Mouse (Mus musculus) CD8-positive naive resting alpha-beta T cell, adult 57 days (primary cell): ENCODE measurements around the gene Fibcd1. TPM values are rescaled to one million over a fixed set of nuclear protein-coding genes. Genes with fewer than 3 reads are reported as not detected.

Experiments used
- total RNA-seq: library from RNA; stranded (reverse); gene quantifications from one replicate; pipeline ENCODE4 v1.2.4, GENCODE M21; 2023

Gene Fibcd1
- 0.09 TPM for total RNA-seq

DNA sequence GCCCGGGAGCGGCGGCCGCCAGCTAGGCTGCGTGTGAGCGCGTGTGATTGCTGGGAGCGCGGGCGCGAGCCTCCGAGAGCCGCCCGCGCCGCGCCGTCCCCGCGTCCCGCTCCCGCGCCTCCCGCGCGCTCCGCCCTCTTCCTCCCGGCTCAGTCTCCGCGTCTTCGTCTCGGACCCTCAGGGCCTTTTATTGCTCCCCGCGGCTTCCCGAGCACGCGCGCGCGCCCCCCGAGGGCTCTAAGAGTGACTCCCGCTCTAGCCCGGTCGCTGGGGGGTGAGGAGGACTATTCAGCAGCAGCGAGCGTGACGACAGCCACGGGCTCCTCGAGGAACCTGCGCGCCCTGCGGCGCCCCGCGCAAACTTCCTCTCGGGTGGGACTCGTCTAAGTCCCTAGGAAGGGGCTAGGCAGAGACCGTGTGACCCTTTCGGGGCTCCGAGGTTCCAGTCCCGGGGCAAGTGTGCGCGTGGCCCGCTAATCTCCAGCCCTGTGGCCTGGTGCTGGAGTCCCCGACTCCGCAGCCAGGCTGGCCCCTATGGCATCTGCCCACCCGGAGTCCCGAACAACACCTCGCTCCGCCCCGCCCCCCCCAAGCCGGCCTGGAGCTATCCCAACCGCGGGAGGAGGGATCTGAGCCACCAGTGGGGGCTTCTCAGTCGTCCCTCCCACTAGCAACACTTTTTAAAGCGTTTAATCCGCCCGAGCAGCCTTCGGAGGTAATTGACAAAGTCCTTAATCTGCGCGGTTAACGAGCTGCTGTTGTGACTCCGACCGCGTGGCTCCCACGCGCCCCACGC is at the start of gene Fibcd1:
Gene Fibcd1 (minus strand): TSS at position 110 of the 796 bp plus-strand sequence.

DNA sequence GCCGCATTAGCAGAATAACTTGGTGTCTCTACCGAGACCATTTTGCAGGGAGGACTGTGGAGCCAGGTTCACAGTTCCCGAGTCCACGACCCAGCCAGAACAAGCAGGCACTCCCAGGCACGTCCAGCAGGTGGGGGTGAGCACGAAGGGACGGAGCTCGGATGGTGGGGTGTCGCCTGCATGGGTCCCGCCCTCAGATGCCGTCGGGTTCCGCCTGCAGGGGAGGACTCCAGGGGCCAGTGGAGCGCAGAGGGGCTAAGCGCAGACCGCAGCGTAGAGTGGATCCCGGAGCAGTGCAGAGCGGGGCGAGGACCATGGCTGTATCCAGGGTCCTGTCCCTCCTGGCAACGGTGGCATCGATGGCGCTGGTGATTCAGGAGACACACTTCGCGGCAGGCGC is 41.2 kb upstream of the Fibcd1 start, which contains the start of gene Lamc3:
Gene Lamc3 (plus strand): TSS at position 262 of the 400 bp plus-strand sequence.

GRCm38 (mm10) chr2:31810444-31810843 is 35.4 kb downstream of the Fibcd1 start, which contains the start of gene Qrfp:
TSS of gene Qrfp (minus strand) at chr2:31810580.

Other genes starting within 250 kb of the Fibcd1 start
- gene Prdm12, start 206.0 kb downstream of the Fibcd1 start, total RNA-seq = not detected
- gene Exosc2, start 175.3 kb downstream of the Fibcd1 start, total RNA-seq = 63.1 TPM
- 64.6 TPM for gene Abl1, start 157.6 kb downstream of the Fibcd1 start, total RNA-seq
- 0.73 TPM for gene Qrfp, start 35.4 kb downstream of the Fibcd1 start, total RNA-seq
- not detected for gene Lamc3, start 41.3 kb upstream of the Fibcd1 start, total RNA-seq
- gene Aif1l, start 104.1 kb upstream of the Fibcd1 start, total RNA-seq = not detected
- 132 TPM for gene Nup214, start 128.4 kb upstream of the Fibcd1 start, total RNA-seq
- 197 TPM for gene Fam78a, start 238.9 kb upstream of the Fibcd1 start, total RNA-seq
- gene Plpp7, start 249.5 kb upstream of the Fibcd1 start, total RNA-seq = not detected